Mouse (Mus musculus): Measurements from ENCODE around the gene Mrgprg.

The Mrgprg gene

Small RNA genes lying within 50 kb of the gene (microRNA-seq; reads per million reads assigned to microRNA genes)
- 0 reads per million in 2 experiments for gene Gm22064

Data from adrenal gland (tissue).